Mouse (Mus musculus) midbrain, postnatal 0 days (tissue): Measurements from ENCODE around the gene Pelp1. TPM values are rescaled to one million over a fixed set of nuclear protein-coding genes. Genes with fewer than 3 reads are reported as not detected.
"Not testable (repeated sequence)": the region's sequence is repeated elsewhere in the genome, so short reads cannot be mapped to it uniquely, and the experiment has no call there.

Experiments used
- ATAC-seq: fragments of 200-750 bp; cut with Nextera tagmentation; 2 replicates; pipeline ENCODE4 v1.8.0; 2017; ENCODE audit warnings: moderate number of reproducible peaks, mild to moderate bottlenecking, moderate TSS enrichment, moderate library complexity; ENCODE audit not compliant: low FRiP score
- DNase-seq: peaks from one replicate; pipeline ENCODE4 v3.0.0-alpha.2; 2015; ENCODE audit warnings: low spot score
- H3K27ac ChIP-seq: fragments of 300-500 bp; sonication (generic); 2 replicates; pipeline ENCODE4 v1.5.1; 2014; ENCODE audit warnings: low read depth, mild to moderate bottlenecking, low read length, mixed read lengths
- H3K27me3 ChIP-seq: fragments of 300-500 bp; sonication (generic); 2 replicates; pipeline ENCODE4 v1.6.1; 2014; ENCODE audit warnings: low read length, control low read depth, mixed read lengths; ENCODE audit not compliant: insufficient read depth
- H3K36me3 ChIP-seq: fragments of 300-500 bp; sonication (generic); 2 replicates; pipeline ENCODE4 v1.6.1; 2014; ENCODE audit warnings: low read length, control low read depth, mixed read lengths; ENCODE audit not compliant: insufficient read depth
- H3K4me1 ChIP-seq: fragments of 300-500 bp; sonication (generic); 2 replicates; pipeline ENCODE4 v1.6.1; 2014; ENCODE audit warnings: mild to moderate bottlenecking, control low read depth, antibody characterized with exemption, low read length, mixed read lengths; ENCODE audit not compliant: insufficient read depth
- H3K4me2 ChIP-seq: fragments of 300-500 bp; sonication (generic); 2 replicates; pipeline ENCODE4 v1.6.1; 2014; ENCODE audit warnings: low read depth, mild to moderate bottlenecking, low read length, mixed read lengths; ENCODE audit not compliant: poor library complexity, severe bottlenecking
- H3K4me3 ChIP-seq: fragments of 300-500 bp; sonication (generic); 2 replicates; pipeline ENCODE4 v1.5.1; 2014; ENCODE audit warnings: low read depth, mild to moderate bottlenecking, low read length, moderate library complexity
- H3K9ac ChIP-seq: fragments of 300-500 bp; sonication (generic); replicated peaks from 2 replicates; pipeline ENCODE4 v1.6.1; 2014; ENCODE audit warnings: mild to moderate bottlenecking, low read length, moderate library complexity, mixed read lengths; ENCODE audit not compliant: poor library complexity, severe bottlenecking
- H3K9me3 ChIP-seq: fragments of 300-500 bp; sonication (generic); 2 replicates; pipeline ENCODE4 v1.6.1; 2016; ENCODE audit warnings: low read length, control low read depth
- CTCF ChIP-seq: IDR thresholded peaks from 2 replicates; pipeline ENCODE4 v1.5.1; 2016; ENCODE audit warnings: antibody characterized with exemption, mild to moderate bottlenecking
- WGBS: fragments of 180-500 bp; shearing (Covaris S2); extraction: QIAGEN DNeasy Blood & Tissue Kit; methylation state at CpG from one replicate; pipeline ENCODE4 v1.1.7; 2014; 5-methylcytosine and 5-hydroxymethylcytosine counted together
- polyA plus RNA-seq: library from polyadenylated mRNA; unstranded; fragments of >200 nt; fragmentation: Nextera tagmentation; extraction: Ambion mirVana; gene quantifications from 2 replicates; pipeline ENCODE4 v1.2.1, GENCODE M21; 2015
- total RNA-seq: library from RNA; depleted of rRNA; stranded (reverse); fragments of >200 nt; gene quantifications from 2 replicates; pipeline ENCODE4 v1.2.3, GENCODE M21; 2014

The Pelp1 gene
- total and polyA plus RNA-seq, 2 experiments from 2014 or later = 28.0 to 35.6 TPM

GRCm38 (mm10) chr11:70381330-70381729 lies 28.5 kb downstream of the Pelp1 start:
- Histone ChIP-seq H3K4me1 (no peaks in the 10 kb centered on the region), H3K36me3 (no peaks in the 10 kb centered on the region), H3K4me2 (no peak overlapping the region), H3K9ac (no peak overlapping the region), H3K27ac (no peak overlapping the region), H3K4me3 (no peak overlapping the region), H3K27me3 (no peaks in the 10 kb centered on the region), H3K9me3 (no peaks in the 10 kb centered on the region)
- ATAC-seq = no peak
- DNase-seq = no peak
- TF ChIP-seq CTCF = no peak
- WGBS = 82% methylated on average over 2 of the region's 2 CpGs

GRCm38 (mm10) chr11:70380478-70381005 lies 29.3 kb downstream of the Pelp1 start:
- Histone ChIP-seq H3K9ac (no peak overlapping the region), H3K36me3 (no peaks in the 10 kb centered on the region), H3K9me3 (no peaks in the 10 kb centered on the region), H3K4me3 (no peak overlapping the region), H3K27ac (no peak overlapping the region), H3K4me2 (no peak overlapping the region), H3K4me1 (no peaks in the 10 kb centered on the region), H3K27me3 (no peaks in the 10 kb centered on the region)
- TF ChIP-seq CTCF = no peak
- no peak for DNase-seq
- no peak for ATAC-seq
- 93% methylated on average over 1 of the region's 1 CpGs for WGBS

DNA sequence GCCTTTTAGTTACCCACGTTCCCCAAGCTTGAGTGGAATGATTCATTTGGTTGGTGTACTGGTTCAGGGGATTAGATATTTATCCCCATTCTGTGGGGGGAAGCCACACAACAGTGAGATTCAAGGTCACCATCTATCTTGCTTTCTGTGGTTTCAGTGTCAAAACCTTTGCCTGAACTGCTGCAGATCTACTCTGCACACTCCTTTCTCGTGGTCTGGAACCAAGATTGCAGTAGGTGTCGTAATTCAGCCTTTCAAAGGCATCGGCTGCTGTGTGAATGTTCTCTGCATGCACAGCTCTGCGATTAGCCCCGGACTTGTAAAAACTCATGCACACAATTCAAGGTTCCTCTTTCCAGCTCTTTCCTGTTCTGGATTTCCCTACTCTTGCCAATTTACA lies 33.8 kb downstream of the Pelp1 start:
- Histone ChIP-seq H3K4me2 (no peak overlapping the region), H3K36me3 (no peaks in the 10 kb centered on the region), H3K27ac (no peak overlapping the region), H3K9ac (no peak overlapping the region), H3K4me1 (no peaks in the 10 kb centered on the region), H3K4me3 (no peak overlapping the region), H3K27me3 (no peaks in the 10 kb centered on the region), H3K9me3 (no peaks in the 10 kb centered on the region)
- DNase-seq (no peak), ATAC-seq (no peak)
- TF ChIP-seq CTCF = no peak
- 83% methylated on average over 6 of the region's 6 CpGs for WGBS

GRCm38 (mm10) chr11:70374302-70374701 lies 35.5 kb downstream of the Pelp1 start:
- Histone ChIP-seq H3K4me2 (no peak overlapping the region), H3K36me3 (no peaks in the 10 kb centered on the region), H3K4me1 (no peaks in the 10 kb centered on the region), H3K27ac (no peak overlapping the region), H3K4me3 (no peak overlapping the region), H3K27me3 (no peaks in the 10 kb centered on the region), H3K9me3 (no peaks in the 10 kb centered on the region), H3K9ac (no peak overlapping the region)
- DNase-seq = no peak
- TF ChIP-seq CTCF = no peak
- ATAC-seq = no peak
- 75% methylated on average over 3 of the region's 3 CpGs for WGBS

GRCm38 (mm10) chr11:70372849-70373557 lies 36.8 kb downstream of the Pelp1 start:
- no peaks in the 10 kb centered on the region for H3K36me3 ChIP-seq
- no peaks in the 10 kb centered on the region for H3K4me1 ChIP-seq
- no peak overlapping the region for H3K4me2 ChIP-seq
- DNase-seq (no peak), ATAC-seq (no peak)
- H3K9ac ChIP-seq = no peak overlapping the region
- H3K27ac ChIP-seq = no peak overlapping the region
- TF ChIP-seq CTCF = no peak
- 82% methylated on average over 7 of the region's 7 CpGs for WGBS
- H3K9me3 ChIP-seq = no peaks in the 10 kb centered on the region
- no peak overlapping the region for H3K4me3 ChIP-seq
- H3K27me3 ChIP-seq = no peaks in the 10 kb centered on the region

- Histone ChIP-seq H3K4me1 (no peaks in the 10 kb centered on the region), H3K4me2 (no peak overlapping the region), H3K9me3 (no peaks in the 10 kb centered on the region), H3K9ac (no peak overlapping the region), H3K36me3 (no peaks in the 10 kb centered on the region), H3K27me3 (no peaks in the 10 kb centered on the region), H3K27ac (no peak overlapping the region), H3K4me3 (no peak overlapping the region)
- no peak for TF ChIP-seq CTCF
- no peak for DNase-seq
- no peak for ATAC-seq
Measured at GRCm38 (mm10) chr11:70372396-70372795, 37.4 kb downstream of the Pelp1 start.

GRCm38 (mm10) chr11:70368626-70369025 lies 41.2 kb downstream of the Pelp1 start:
- H3K9ac ChIP-seq, H3K27ac ChIP-seq, DNase-seq, ATAC-seq, H3K4me2 ChIP-seq, H3K27me3 ChIP-seq, H3K9me3 ChIP-seq, H3K36me3 ChIP-seq, H3K4me3 ChIP-seq, H3K4me1 ChIP-seq: not testable (repeated sequence)
- 80% methylated on average over 2 of the region's 2 CpGs for WGBS

GRCm38 (mm10) chr11:70367701-70368100 lies 42.1 kb downstream of the Pelp1 start:
- 85% methylated on average over 6 of the region's 6 CpGs for WGBS
- H3K9ac ChIP-seq, H3K9me3 ChIP-seq, H3K27ac ChIP-seq, H3K4me3 ChIP-seq, H3K27me3 ChIP-seq, H3K4me2 ChIP-seq, H3K4me1 ChIP-seq, ATAC-seq, DNase-seq, H3K36me3 ChIP-seq: not testable (repeated sequence)
